Mouse (Mus musculus) G1E-ER4 (cell line): ENCODE data around the gene Oas3. TPM values are rescaled to one million over a fixed set of nuclear protein-coding genes. Genes with fewer than 3 reads are reported as not detected.

Experiments
- GATA1 ChIP-seq: IDR thresholded peaks from one replicate; pipeline ENCODE4 v1.8.0; 2012; ENCODE audit warnings: low read length, inconsistent platforms
- polyA plus RNA-seq: library from polyadenylated mRNA; stranded (reverse); fragments of >175 nt; gene quantifications from 2 replicates; pipeline ENCODE4 v1.2.3, GENCODE M21; 2012

Gene Oas3
- polyA plus RNA-seq, 1 experiment = 0.12 TPM

GRCm38 (mm10) chr5:120775287-120775985 is 2.0 kb downstream of the Oas3 start:
- no peak for TF ChIP-seq GATA1

- TF ChIP-seq GATA1 = no peak
Measured at GRCm38 (mm10) chr5:120769396-120769795, 8.1 kb downstream of the Oas3 start.

- no peak for TF ChIP-seq GATA1
Measured at GRCm38 (mm10) chr5:120765010-120765409, 12.5 kb downstream of the Oas3 start.

GRCm38 (mm10) chr5:120761901-120762300 is 15.6 kb downstream of the Oas3 start:
- TF ChIP-seq GATA1 = no peak

- no peak for TF ChIP-seq GATA1
Measured at GRCm38 (mm10) chr5:120754215-120754614, 23.2 kb downstream of the Oas3 start.

GRCm38 (mm10) chr5:120752786-120753185 is 24.7 kb downstream of the Oas3 start:
- no peak for TF ChIP-seq GATA1

GRCm38 (mm10) chr5:120751206-120751605 is 26.3 kb downstream of the Oas3 start:
- no peak for TF ChIP-seq GATA1

- TF ChIP-seq GATA1 = no peak
Measured at GRCm38 (mm10) chr5:120749688-120750087, 27.8 kb downstream of the Oas3 start, which contains the start of gene Oas2. Gene Oas2 (minus strand): TSS chr5:120749853.

- no peak for TF ChIP-seq GATA1
Measured at GRCm38 (mm10) chr5:120746451-120746850, 31.0 kb downstream of the Oas3 start.

- no peak for TF ChIP-seq GATA1
Measured at GRCm38 (mm10) chr5:120742125-120742524, 35.3 kb downstream of the Oas3 start.

GRCm38 (mm10) chr5:120734380-120734990 is 43.0 kb downstream of the Oas3 start:
- no peak for TF ChIP-seq GATA1

GRCm38 (mm10) chr5:120733696-120734095 is 43.8 kb downstream of the Oas3 start:
- TF ChIP-seq GATA1 = no peak

- TF ChIP-seq GATA1 = no peak
Measured at GRCm38 (mm10) chr5:120732740-120733139, 44.7 kb downstream of the Oas3 start.

GRCm38 (mm10) chr5:120729319-120729718 is 48.1 kb downstream of the Oas3 start:
- no peak for TF ChIP-seq GATA1

GRCm38 (mm10) chr5:120725811-120726455 is 51.5 kb downstream of the Oas3 start:
- no peak for TF ChIP-seq GATA1

- TF ChIP-seq GATA1 = no peak
Measured at GRCm38 (mm10) chr5:120721005-120721404, 56.5 kb downstream of the Oas3 start.
